11 mouse cellular contexts compared by ENCODE assay signal in genomic region chr17:47596839-47597164, GRCm38 (mm10). TPM values are rescaled to one million over a fixed set of nuclear protein-coding genes. Genes with fewer than 3 reads are reported as not detected.
A peak's percentile ranks its signal among the peaks of the same experiment; 100 is the strongest.
DNase-seq lines count a peak whose midpoint lies in the region; ATAC-seq and TF ChIP-seq lines count a peak whose summit lies in the region.
"Had no signal": no experiment of that assay in that cellular context is flagged by ENCODE, and none has a peak within 500 bp of the region (broad histone marks: within the 10 kb centered on the region; RNA-seq: fewer than 3 reads in every experiment).

No protein-coding gene starts in this region.

- H3K4me1 ChIP-seq in ES-Bruce4 (ENCODE audit: control insufficient read depth, insufficient read depth, low read length) = peaks cover 4% of the 10 kb centered on the region
- peaks cover 55% of the 10 kb centered on the region for H3K4me1 ChIP-seq in heart, embryonic 15.5 days (replicated peaks)
- H3K4me1 ChIP-seq in liver, embryonic 14.5 days (replicated peaks; ENCODE audit: control insufficient read depth in 2 of 2, insufficient read depth in 2 of 2, low read length in 1 of 2) = peaks cover 38 to 54% of the 10 kb centered on the region in 2 experiments

- TF ChIP-seq CTCF in gastrocnemius, adult 2 months (IDR thresholded peaks at IDR 0.05) = no peak
- TF ChIP-seq CTCF in ES-Bruce4 (IDR thresholded peaks at IDR 0.05; ENCODE audit: low read depth, low read length) = no peak
- TF ChIP-seq CTCF in liver, embryonic 14.5 days (IDR thresholded peaks at IDR 0.05; ENCODE audit: low read depth) = no peak

- no peak for ATAC-seq in heart, embryonic 15.5 days (replicated peaks; ENCODE audit: insufficient number of reproducible peaks, insufficient read depth, low FRiP score, low read depth)
- ATAC-seq in liver, embryonic 14.5 days (ENCODE audit: insufficient read depth) = no peak
- no peak for ATAC-seq in monocyte, adult 5-6 weeks (replicated peaks; ENCODE audit: insufficient number of reproducible peaks, low FRiP score, low TSS enrichment, poor library complexity, severe bottlenecking)

- no peaks in the 10 kb centered on the region for H3K9me3 ChIP-seq in ES-Bruce4 (replicated peaks; ENCODE audit: control insufficient read depth, insufficient read depth, low read length, poor library complexity, severe bottlenecking)
- H3K9me3 ChIP-seq in heart, embryonic 15.5 days (replicated peaks) = no peaks in the 10 kb centered on the region
- H3K9me3 ChIP-seq in liver, embryonic 14.5 days (ENCODE audit: control insufficient read depth, low read length) = no peaks in the 10 kb centered on the region

- no peak for TF ChIP-seq EP300 in ES-Bruce4 (IDR thresholded peaks at IDR 0.05; ENCODE audit: insufficient read depth, low read depth, low read length)
- TF ChIP-seq EP300 in liver, embryonic 14.5 days (IDR thresholded peaks at IDR 0.05; ENCODE audit: low read depth) = no peak

- no peak for DNase-seq in gastrocnemius, adult 2 months
- DNase-seq in gastrocnemius, postnatal 10 days = no peak
- no peak for DNase-seq in liver, embryonic 14.5 days (ENCODE audit: low read depth in 3 of 3, low spot score in 3 of 3)
- no peak for DNase-seq in retina, postnatal 1 day
- DNase-seq in spleen, postnatal 36 days (ENCODE audit: low spot score in 2 of 2) = no peak
- DNase-seq: cerebellum, adult 2 months; kidney, postnatal 36 days; right cerebral cortex, postnatal 25 days had no signal

- peak overlapping the region; percentile 88 for H3K27ac ChIP-seq in gastrocnemius, adult 2 months
- peak overlapping the region; percentile 69 for H3K27ac ChIP-seq in ES-Bruce4 (ENCODE audit: insufficient read depth, low read length)
- peak overlapping the region; percentile 95 for H3K27ac ChIP-seq in heart, embryonic 15.5 days
- peak overlapping the region; percentile 93 for H3K27ac ChIP-seq in liver, embryonic 14.5 days

- no peak for TF ChIP-seq POLR2A in ES-Bruce4 (IDR thresholded peaks at IDR 0.05; ENCODE audit: insufficient read depth, low read length)

- H3K4me3 ChIP-seq in gastrocnemius, adult 2 months = peak overlapping the region; percentile 33
- H3K4me3 ChIP-seq in ES-Bruce4 (ENCODE audit: low read depth, low read length) = no peak overlapping the region
- peak overlapping the region; percentile 86 for H3K4me3 ChIP-seq in heart, embryonic 15.5 days
- H3K4me3 ChIP-seq in liver, embryonic 14.5 days (ENCODE audit: insufficient read depth in 1 of 2, low read depth in 2 of 2, low read length in 2 of 2) = peak overlapping the region; percentile 72 to 93

- H3K36me3 ChIP-seq in ES-Bruce4 (ENCODE audit: control insufficient read depth, insufficient read depth, low read length, poor library complexity, severe bottlenecking) = peaks cover 20% of the 10 kb centered on the region
- H3K36me3 ChIP-seq in heart, embryonic 15.5 days = peaks cover 46% of the 10 kb centered on the region
- peaks cover 58% of the 10 kb centered on the region for H3K36me3 ChIP-seq in liver, embryonic 14.5 days (replicated peaks; ENCODE audit: control insufficient read depth, insufficient read depth, low read depth)

- H3K4me2 ChIP-seq in heart, embryonic 15.5 days = peak overlapping the region; percentile 84
- H3K4me2 ChIP-seq in liver, embryonic 14.5 days (ENCODE audit: low read depth) = peak overlapping the region; percentile 92

- no peaks in the 10 kb centered on the region for H3K27me3 ChIP-seq in ES-Bruce4 (ENCODE audit: control insufficient read depth, insufficient read depth, low read length, poor library complexity, severe bottlenecking)
- H3K27me3 ChIP-seq in heart, embryonic 15.5 days = no peaks in the 10 kb centered on the region
- H3K27me3 ChIP-seq in liver, embryonic 14.5 days (ENCODE audit: control insufficient read depth, insufficient read depth, low read length) = no peaks in the 10 kb centered on the region

- intact Hi-C loops in gastrocnemius, adult 2 months (cut with DNase I) = no loop called here

- WGBS in heart, embryonic 15.5 days = 40% methylated on average over 5 of the region's 5 CpGs
- WGBS in liver, embryonic 14.5 days (ENCODE audit: insufficient replicate concordance) = 40% methylated on average over 5 of the region's 5 CpGs

- peak overlapping the region; percentile 83 for H3K9ac ChIP-seq in ES-Bruce4 (ENCODE audit: low read depth, poor library complexity, severe bottlenecking)
- peak overlapping the region; percentile 90; the same call in 1 of the 2 replicates for H3K9ac ChIP-seq in heart, embryonic 15.5 days
- peak overlapping the region; percentile 98 for H3K9ac ChIP-seq in liver, embryonic 14.5 days (replicated peaks)

RNA-seq across cellular contexts. Expression of gene Bysl, which starts 14.5 kb away (rescaled TPM):
- 10 to 100 TPM; 14.2 to 16.0 TPM for total RNA-seq in gastrocnemius, adult 2 months (2021)
- 10 to 100 TPM; 13.0 TPM for total RNA-seq in gastrocnemius, postnatal 10 days (2021)
- polyA plus RNA-seq in ES-Bruce4 (2011; ENCODE audit: insufficient read depth, insufficient read length, low read depth, missing spikeins) = 24.9 and 25.7 TPM in 2 replicates
- 18.2 and 22.6 TPM in 2 replicates for polyA plus RNA-seq in heart, embryonic 15.5 days (2015; fragmentation: Nextera tagmentation; extraction: Ambion mirVana)
- polyA plus RNA-seq in liver, embryonic 14.5 days (2012; rRNA removed) = 9.8 and 12.5 TPM in 2 replicates
- polyA plus RNA-seq in liver, embryonic 14.5 days (2014; fragmentation: Nextera tagmentation; extraction: Ambion mirVana) = 13.3 and 14.3 TPM in 2 replicates
- total RNA-seq in monocyte, adult 5-6 weeks (2017) = 6.1 to 11.2 TPM (median 8.2 TPM) in 3 replicates

RNA-seq across cellular contexts. Expression of gene Med20, which starts 14.6 kb away (rescaled TPM):
- 10 to 100 TPM; 17.9 to 18.3 TPM for total RNA-seq in gastrocnemius, adult 2 months (2021)
- total RNA-seq in gastrocnemius, postnatal 10 days (2021) = 10 to 100 TPM; 14.7 to 15.5 TPM
- 26.4 and 36.9 TPM in 2 replicates for polyA plus RNA-seq in ES-Bruce4 (2011; ENCODE audit: insufficient read depth, insufficient read length, low read depth, missing spikeins)
- 25.4 and 31.2 TPM in 2 replicates for polyA plus RNA-seq in heart, embryonic 15.5 days (2015; fragmentation: Nextera tagmentation; extraction: Ambion mirVana)
- polyA plus RNA-seq in liver, embryonic 14.5 days (2012; rRNA removed) = 20.7 and 23.1 TPM in 2 replicates
- 23.2 and 25.7 TPM in 2 replicates for polyA plus RNA-seq in liver, embryonic 14.5 days (2014; fragmentation: Nextera tagmentation; extraction: Ambion mirVana)
- 34.9 to 75.1 TPM (median 57.2 TPM) in 3 replicates for total RNA-seq in monocyte, adult 5-6 weeks (2017)

RNA-seq across cellular contexts. Expression of gene Gm20517, which starts 14.6 kb away (rescaled TPM):
- total RNA-seq in gastrocnemius, adult 2 months (2021) = 1 to 10 TPM in 1 of 2 experiments, under 1 TPM in 1; 0.82 to 2.4 TPM
- 1 to 10 TPM; 1.8 to 2.1 TPM for total RNA-seq in gastrocnemius, postnatal 10 days (2021)
- polyA plus RNA-seq in ES-Bruce4 (2011; ENCODE audit: insufficient read depth, insufficient read length, low read depth, missing spikeins) = 4.5 and 11.9 TPM in 2 replicates
- polyA plus RNA-seq in heart, embryonic 15.5 days (2015; fragmentation: Nextera tagmentation; extraction: Ambion mirVana) = 0.60 and 1.6 TPM in 2 replicates
- polyA plus RNA-seq in liver, embryonic 14.5 days (2012; rRNA removed) = 0.86 and 0.95 TPM in 2 replicates
- polyA plus RNA-seq in liver, embryonic 14.5 days (2014; fragmentation: Nextera tagmentation; extraction: Ambion mirVana) = 0.86 and 1.7 TPM in 2 replicates
- total RNA-seq in monocyte, adult 5-6 weeks (2017) = 0.21 to 4.1 TPM (median 3.4 TPM) in 3 replicates

RNA-seq across cellular contexts. Expression of gene Usp49, which starts 33.7 kb away (rescaled TPM):
- 1 to 10 TPM; 3.1 to 4.5 TPM for total RNA-seq in gastrocnemius, adult 2 months (2021)
- total RNA-seq in gastrocnemius, postnatal 10 days (2021) = 1 to 10 TPM; 4.6 to 4.9 TPM
- 15.8 and 16.8 TPM in 2 replicates for polyA plus RNA-seq in ES-Bruce4 (2011; ENCODE audit: insufficient read depth, insufficient read length, low read depth, missing spikeins)
- 2.5 and 3.2 TPM in 2 replicates for polyA plus RNA-seq in heart, embryonic 15.5 days (2015; fragmentation: Nextera tagmentation; extraction: Ambion mirVana)
- 6.4 and 6.6 TPM in 2 replicates for polyA plus RNA-seq in liver, embryonic 14.5 days (2012; rRNA removed)
- 2.9 and 3.9 TPM in 2 replicates for polyA plus RNA-seq in liver, embryonic 14.5 days (2014; fragmentation: Nextera tagmentation; extraction: Ambion mirVana)
- 2.6 to 3.9 TPM (median 3.0 TPM) in 3 replicates for total RNA-seq in monocyte, adult 5-6 weeks (2017)
